ENCODE assay signal across 8 mouse cellular contexts in the genomic region with DNA sequence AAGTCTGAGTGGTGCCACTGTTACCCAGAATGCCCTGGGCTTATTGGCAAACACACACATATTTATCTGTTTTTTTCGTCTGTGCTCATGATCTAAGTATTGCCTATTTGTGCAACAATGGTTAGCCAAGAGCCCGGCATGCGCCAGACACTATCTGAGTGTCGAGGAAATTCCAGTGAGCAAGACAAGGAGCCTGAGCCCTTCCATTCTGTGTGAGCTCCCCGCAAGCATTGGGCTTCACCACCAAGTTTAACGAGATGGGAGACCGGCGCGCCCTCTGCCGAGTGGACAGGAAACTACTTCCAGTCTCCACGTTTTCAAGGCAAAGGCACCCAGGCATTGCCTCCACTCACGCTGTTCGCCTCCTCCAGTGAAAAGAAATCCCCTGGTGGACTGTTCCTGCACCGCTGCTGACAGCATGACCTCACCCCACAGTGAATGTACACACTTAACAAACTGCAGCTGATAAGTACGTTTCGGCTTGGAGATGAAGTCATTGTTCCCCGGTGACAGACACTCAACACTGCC. TPM values are rescaled to one million over a fixed set of nuclear protein-coding genes. Genes with fewer than 3 reads are reported as not detected.
DNase-seq lines count a peak whose midpoint lies in the region; ATAC-seq and TF ChIP-seq lines count a peak whose summit lies in the region.

No protein-coding gene starts in this region.

- H3K36me3 ChIP-seq in forebrain, postnatal 0 days (ENCODE audit: insufficient read depth), result no peaks in the 10 kb centered on the region
- H3K36me3 ChIP-seq in forebrain, embryonic 15.5 days, result no peaks in the 10 kb centered on the region
- H3K36me3 ChIP-seq in ES-E14 (ENCODE audit: control insufficient read depth, insufficient read depth, low read length, poor library complexity, severe bottlenecking), result no peaks in the 10 kb centered on the region
- no peaks in the 10 kb centered on the region for H3K36me3 ChIP-seq in midbrain, embryonic 13.5 days

- no peak overlapping the region for H3K4me2 ChIP-seq in forebrain, postnatal 0 days (ENCODE audit: low read depth)
- no peak overlapping the region for H3K4me2 ChIP-seq in forebrain, embryonic 15.5 days (replicated peaks)
- H3K4me2 ChIP-seq in midbrain, embryonic 13.5 days (replicated peaks), result no peak overlapping the region

- no peaks in the 10 kb centered on the region for H3K4me1 ChIP-seq in forebrain, postnatal 0 days (ENCODE audit: insufficient read depth)
- no peaks in the 10 kb centered on the region for H3K4me1 ChIP-seq in forebrain, embryonic 15.5 days
- peaks cover 0 to 4% of the 10 kb centered on the region in 2 experiments; a peak in 2 of 4 replicates for H3K4me1 ChIP-seq in ES-E14 (ENCODE audit: control insufficient read depth in 2 of 2, insufficient read depth in 2 of 2, low read length in 2 of 2, poor library complexity in 1 of 2)
- H3K4me1 ChIP-seq in midbrain, embryonic 13.5 days (replicated peaks), result no peaks in the 10 kb centered on the region

- no peak overlapping the region for H3K4me3 ChIP-seq in forebrain, postnatal 0 days (ENCODE audit: low read depth, low read length)
- H3K4me3 ChIP-seq in forebrain, embryonic 15.5 days, result no peak overlapping the region
- no peak overlapping the region for H3K4me3 ChIP-seq in ES-E14 (ENCODE audit: insufficient read depth in 1 of 2, low read depth in 1 of 2, low read length in 2 of 2, poor library complexity in 1 of 2, severe bottlenecking in 1 of 2)
- no peak overlapping the region for H3K4me3 ChIP-seq in midbrain, embryonic 13.5 days (replicated peaks)

- WGBS in forebrain, postnatal 0 days, result 67% methylated on average over 17 of the region's 17 CpGs
- WGBS in forebrain, embryonic 15.5 days, result 73% methylated on average over 17 of the region's 17 CpGs
- WGBS in midbrain, embryonic 13.5 days, result 79% methylated on average over 17 of the region's 17 CpGs

- peak; percentile 20; the same call in 1 of the 2 replicates for TF ChIP-seq CTCF in forebrain, postnatal 0 days (IDR thresholded peaks at IDR 0.05; ENCODE audit: low read depth)

- H3K9ac ChIP-seq in forebrain, postnatal 0 days, result no peak overlapping the region
- H3K9ac ChIP-seq in forebrain, embryonic 15.5 days (replicated peaks), result no peak overlapping the region
- no peak overlapping the region for H3K9ac ChIP-seq in ES-E14 (ENCODE audit: insufficient read depth, low read depth, low read length, poor library complexity, severe bottlenecking)
- H3K9ac ChIP-seq in midbrain, embryonic 13.5 days (replicated peaks), result no peak overlapping the region

- DNase-seq in forebrain, postnatal 0 days, result no peak
- DNase-seq in ES-E14 (ENCODE audit: low read depth, low spot score), result peak; percentile 34
- peak; percentile 65 for DNase-seq in fibroblast of lung, adult 2 months (ENCODE audit: low read depth)
- DNase-seq in heart, postnatal 4 days, result peak; percentile 89
- peak; percentile 85 for DNase-seq in lung, postnatal 36 days
- peak; percentile 53 for DNase-seq in thymus, postnatal 25 days

- no peaks in the 10 kb centered on the region for H3K9me3 ChIP-seq in forebrain, postnatal 0 days (ENCODE audit: low read length)
- H3K9me3 ChIP-seq in forebrain, embryonic 15.5 days, result no peaks in the 10 kb centered on the region
- no peaks in the 10 kb centered on the region for H3K9me3 ChIP-seq in ES-E14 (ENCODE audit: control insufficient read depth, insufficient read depth, low read depth, low read length)
- H3K9me3 ChIP-seq in midbrain, embryonic 13.5 days, result no peaks in the 10 kb centered on the region

- in situ Hi-C loops in ES-E14 (cut with MboI; ENCODE audit: low sequenced_read_pairs in 2 of 2, unreplicated experiment in 2 of 2), result no loop called here

- no peaks in the 10 kb centered on the region for H3K27me3 ChIP-seq in forebrain, postnatal 0 days (ENCODE audit: insufficient read depth, low read length)
- no peaks in the 10 kb centered on the region for H3K27me3 ChIP-seq in forebrain, embryonic 15.5 days
- H3K27me3 ChIP-seq in midbrain, embryonic 13.5 days, result no peaks in the 10 kb centered on the region

- H3K27ac ChIP-seq in forebrain, postnatal 0 days (ENCODE audit: low read depth, low read length), result no peak overlapping the region
- H3K27ac ChIP-seq in forebrain, embryonic 15.5 days (replicated peaks), result no peak overlapping the region
- H3K27ac ChIP-seq in ES-E14 (ENCODE audit: insufficient read depth, low read depth, low read length, poor library complexity, severe bottlenecking), result no peak overlapping the region
- no peak overlapping the region for H3K27ac ChIP-seq in midbrain, embryonic 13.5 days

- peak; percentile 42; the same call in 1 of the 2 replicates for ATAC-seq in forebrain, postnatal 0 days
- ATAC-seq in forebrain, embryonic 15.5 days (replicated peaks), result no peak
- ATAC-seq in midbrain, embryonic 13.5 days, result no peak

TF ChIP-seq in ES-E14, 5 proteins besides CTCF, POLR2A, EP300 and RAD21:
- TF ChIP-seq ZNF384 (IDR thresholded peaks at IDR 0.05; ENCODE audit: low read depth, low read length) (no peak), MAFK (IDR thresholded peaks at IDR 0.05; ENCODE audit: insufficient read depth, low read depth, low read length) (no peak)
TF ChIP-seq in ES-E14: peak in this region for 0.

RNA-seq across cellular contexts. Expression of a gene that starts 39.0 kb away (rescaled TPM):
- total RNA-seq in forebrain, postnatal 0 days (2014; rRNA removed), result 7.1 and 7.6 TPM in 2 replicates
- polyA plus RNA-seq in forebrain, postnatal 0 days (2015; fragmentation: Nextera tagmentation; extraction: Ambion mirVana), result 8.1 and 11.0 TPM in 2 replicates
- polyA plus RNA-seq in forebrain, embryonic 15.5 days (2015; fragmentation: Nextera tagmentation; extraction: Ambion mirVana), result 13.8 and 15.7 TPM in 2 replicates
- 14.3 and 14.6 TPM in 2 replicates for total RNA-seq in ES-E14 (2012; rRNA removed)
- 10 to 100 TPM; 25.4 to 29.1 TPM for total RNA-seq in heart, postnatal 4 days (2021)
- polyA plus RNA-seq in midbrain, embryonic 13.5 days (2015; fragmentation: Nextera tagmentation; extraction: Ambion mirVana), result 16.2 and 17.2 TPM in 2 replicates

RNA-seq across cellular contexts. Expression of a gene that starts 43.2 kb away (rescaled TPM):
- 41.0 and 51.1 TPM in 2 replicates for total RNA-seq in forebrain, postnatal 0 days (2014; rRNA removed)
- 30.5 and 40.6 TPM in 2 replicates for polyA plus RNA-seq in forebrain, postnatal 0 days (2015; fragmentation: Nextera tagmentation; extraction: Ambion mirVana)
- polyA plus RNA-seq in forebrain, embryonic 15.5 days (2015; fragmentation: Nextera tagmentation; extraction: Ambion mirVana), result 31.9 and 32.7 TPM in 2 replicates
- total RNA-seq in ES-E14 (2012; rRNA removed), result 99.6 and 164 TPM in 2 replicates
- 10 to 100 TPM; 25.4 to 25.5 TPM for total RNA-seq in heart, postnatal 4 days (2021)
- polyA plus RNA-seq in midbrain, embryonic 13.5 days (2015; fragmentation: Nextera tagmentation; extraction: Ambion mirVana), result 22.2 and 26.6 TPM in 2 replicates

RNA-seq across cellular contexts. Expression of a gene that starts 43.5 kb away (rescaled TPM):
- 65.2 and 85.3 TPM in 2 replicates for total RNA-seq in forebrain, postnatal 0 days (2014; rRNA removed)
- polyA plus RNA-seq in forebrain, postnatal 0 days (2015; fragmentation: Nextera tagmentation; extraction: Ambion mirVana), result 112 and 115 TPM in 2 replicates
- polyA plus RNA-seq in forebrain, embryonic 15.5 days (2015; fragmentation: Nextera tagmentation; extraction: Ambion mirVana), result 107 and 114 TPM in 2 replicates
- 57.2 and 91.2 TPM in 2 replicates for total RNA-seq in ES-E14 (2012; rRNA removed)
- 10 to 100 TPM; 64.0 to 67.8 TPM for total RNA-seq in heart, postnatal 4 days (2021)
- polyA plus RNA-seq in midbrain, embryonic 13.5 days (2015; fragmentation: Nextera tagmentation; extraction: Ambion mirVana), result 116 and 119 TPM in 2 replicates
